Mouse (Mus musculus) heart, embryonic 14.5 days (tissue): ENCODE measurements at regions not wholly inside any gene's neighbourhood (a gene's known extent, or its start where the extent isn't known, plus 50 kb on each side); places are given as distances from the start of the nearest gene placed in this dataset.

Experiments
- ATAC-seq: fragments of 200-750 bp; cut with Nextera tagmentation; 2 replicates; pipeline ENCODE4 v1.8.0; 2017; ENCODE audit warnings: low read depth, moderate TSS enrichment; ENCODE audit not compliant: insufficient number of reproducible peaks, insufficient read depth, low FRiP score
- H3K27ac ChIP-seq, 2 experiments: fragments of 200-500 bp in 1 of 2; fragments of 300-500 bp in 1 of 2; sonication (generic) in 1 of 2; replicated peaks in 1 of 2; 2 replicates each; pipeline ENCODE4 v1.5.1; 2012 to 2014; ENCODE audit warnings: low read depth in 2 of 2, low read length in 2 of 2, control low read depth in 1 of 2, mild to moderate bottlenecking in 1 of 2, mixed read lengths in 1 of 2; ENCODE audit not compliant: control insufficient read depth in 1 of 2, insufficient read depth in 1 of 2
- H3K27me3 ChIP-seq: fragments of 300-500 bp; sonication (generic); 2 replicates; pipeline ENCODE4 v1.6.1; 2014; ENCODE audit warnings: mild to moderate bottlenecking, low read length, control low read depth; ENCODE audit not compliant: control insufficient read depth, insufficient read depth
- H3K36me3 ChIP-seq: fragments of 300-500 bp; sonication (generic); 2 replicates; pipeline ENCODE4 v1.6.1; 2014; ENCODE audit warnings: mild to moderate bottlenecking, control low read depth, low read length, mixed read lengths; ENCODE audit not compliant: control insufficient read depth, insufficient read depth
- H3K4me1 ChIP-seq, 2 experiments: fragments of 200-500 bp in 1 of 2; fragments of 300-500 bp in 1 of 2; sonication (generic) in 1 of 2; 2 replicates each; pipeline ENCODE4 v1.6.1; 2012 to 2014; ENCODE audit warnings: low read length in 2 of 2, control low read depth in 1 of 2, mixed read lengths in 1 of 2; ENCODE audit not compliant: control insufficient read depth in 2 of 2, insufficient read depth in 2 of 2
- H3K4me2 ChIP-seq: fragments of 300-500 bp; sonication (generic); 2 replicates; pipeline ENCODE4 v1.6.1; 2014; ENCODE audit warnings: mild to moderate bottlenecking, low read length
- H3K4me3 ChIP-seq, 2 experiments: fragments of 200-500 bp in 1 of 2; fragments of 300-500 bp in 1 of 2; sonication (generic) in 1 of 2; 2 replicates each; pipeline ENCODE4 v1.5.1; 2012 to 2014; ENCODE audit warnings: low read length in 2 of 2, mild to moderate bottlenecking in 2 of 2, control low read depth in 1 of 2, low read depth in 1 of 2, moderate library complexity in 1 of 2; ENCODE audit not compliant: control insufficient read depth in 1 of 2, insufficient read depth in 1 of 2
- H3K9ac ChIP-seq: fragments of 300-500 bp; sonication (generic); 2 replicates; pipeline ENCODE4 v1.6.1; 2014; ENCODE audit warnings: mild to moderate bottlenecking, low read length
- H3K9me3 ChIP-seq: fragments of 300-500 bp; sonication (generic); 2 replicates; pipeline ENCODE4 v1.6.1; 2016; ENCODE audit warnings: low read length, control low read depth; ENCODE audit not compliant: control insufficient read depth
- WGBS: fragments of 180-500 bp; shearing (Covaris S2); extraction: QIAGEN DNeasy Blood & Tissue Kit; methylation state at CpG from one replicate; pipeline ENCODE4 v1.1.7; 2014; 5-methylcytosine and 5-hydroxymethylcytosine counted together

GRCm38 (mm10) chr1:193847922-193848321 is 477.8 kb upstream of the Camk1g start:
- no peak for ATAC-seq
- H3K27me3 ChIP-seq = no peaks in the 10 kb centered on the region
- H3K4me2 ChIP-seq = no peak overlapping the region
- WGBS = 82% methylated on average over 5 of the region's 5 CpGs
- H3K4me3 ChIP-seq = no peak overlapping the region
- no peaks in the 10 kb centered on the region for H3K36me3 ChIP-seq
- no peak overlapping the region for H3K9ac ChIP-seq
- H3K9me3 ChIP-seq = no peaks in the 10 kb centered on the region
- H3K4me1 ChIP-seq = no peaks in the 10 kb centered on the region
- H3K27ac ChIP-seq = no peak overlapping the region

- Histone ChIP-seq H3K4me1 (no peaks in the 10 kb centered on the region), H3K9me3 (no peaks in the 10 kb centered on the region), H3K36me3 (no peaks in the 10 kb centered on the region), H3K27me3 (no peaks in the 10 kb centered on the region), H3K4me3 (no peak overlapping the region), H3K9ac (no peak overlapping the region), H3K27ac (no peak overlapping the region), H3K4me2 (no peak overlapping the region)
- no peak for ATAC-seq
Measured at GRCm38 (mm10) chr1:193844868-193845267, 474.8 kb upstream of the Camk1g start.

- WGBS = 49% methylated on average over 1 of the region's 1 CpGs
- Histone ChIP-seq H3K4me1 (no peaks in the 10 kb centered on the region), H3K4me3 (no peak overlapping the region), H3K27me3 (no peaks in the 10 kb centered on the region), H3K9me3 (no peaks in the 10 kb centered on the region), H3K4me2 (no peak overlapping the region), H3K9ac (no peak overlapping the region), H3K36me3 (no peaks in the 10 kb centered on the region), H3K27ac (no peak overlapping the region)
- ATAC-seq = no peak
Measured at GRCm38 (mm10) chr1:193844461-193844860, 474.4 kb upstream of the Camk1g start.

- Histone ChIP-seq H3K36me3 (no peaks in the 10 kb centered on the region), H3K9ac (no peak overlapping the region), H3K4me2 (no peak overlapping the region), H3K4me1 (no peaks in the 10 kb centered on the region), H3K9me3 (no peaks in the 10 kb centered on the region), H3K27ac (no peak overlapping the region), H3K27me3 (no peaks in the 10 kb centered on the region), H3K4me3 (no peak overlapping the region)
- WGBS = 62% methylated on average over 3 of the region's 3 CpGs
- ATAC-seq = no peak
Measured at GRCm38 (mm10) chr1:193800998-193801397, 430.9 kb upstream of the Camk1g start.

GRCm38 (mm10) chr1:193790579-193790978 is 420.5 kb upstream of the Camk1g start:
- Histone ChIP-seq H3K9ac (no peak overlapping the region), H3K36me3 (no peaks in the 10 kb centered on the region), H3K27me3 (no peaks in the 10 kb centered on the region), H3K4me3 (no peak overlapping the region), H3K4me2 (no peak overlapping the region), H3K4me1 (no peaks in the 10 kb centered on the region), H3K9me3 (no peaks in the 10 kb centered on the region), H3K27ac (no peak overlapping the region)
- ATAC-seq = no peak
- WGBS = 73% methylated on average over 2 of the region's 2 CpGs

- no peak for ATAC-seq
Measured at GRCm38 (mm10) chr1:193788496-193788895, 418.4 kb upstream of the Camk1g start.

GRCm38 (mm10) chr1:193787417-193787816 is 417.3 kb upstream of the Camk1g start:
- H3K27me3 ChIP-seq = no peaks in the 10 kb centered on the region

More at GRCm38 (mm10) chr1:193788496-193788895, 418.4 kb upstream of the Camk1g start:
- H3K4me3 ChIP-seq = no peak overlapping the region
- H3K36me3 ChIP-seq = no peaks in the 10 kb centered on the region
- no peaks in the 10 kb centered on the region for H3K9me3 ChIP-seq
- H3K9ac ChIP-seq = no peak overlapping the region
- no peaks in the 10 kb centered on the region for H3K27me3 ChIP-seq
- H3K4me1 ChIP-seq = no peaks in the 10 kb centered on the region
- no peak overlapping the region for H3K4me2 ChIP-seq
- no peak overlapping the region for H3K27ac ChIP-seq
- 75% methylated on average over 2 of the region's 2 CpGs for WGBS

GRCm38 (mm10) chr1:193784966-193785365 is 414.9 kb upstream of the Camk1g start:
- Histone ChIP-seq H3K4me3 (no peak overlapping the region), H3K9me3 (no peaks in the 10 kb centered on the region), H3K4me1 (no peaks in the 10 kb centered on the region), H3K27me3 (no peaks in the 10 kb centered on the region), H3K9ac (no peak overlapping the region), H3K4me2 (no peak overlapping the region), H3K27ac (no peak overlapping the region), H3K36me3 (no peaks in the 10 kb centered on the region)
- no peak for ATAC-seq
- WGBS = 76% methylated on average over 1 of the region's 1 CpGs

More at GRCm38 (mm10) chr1:193787417-193787816, 417.3 kb upstream of the Camk1g start:
- H3K4me2 ChIP-seq = no peak overlapping the region
- no peak for ATAC-seq
- H3K9me3 ChIP-seq = no peaks in the 10 kb centered on the region
- no peak overlapping the region for H3K4me3 ChIP-seq
- 50% methylated on average over 1 of the region's 1 CpGs for WGBS
- no peaks in the 10 kb centered on the region for H3K4me1 ChIP-seq
- no peak overlapping the region for H3K27ac ChIP-seq
- H3K9ac ChIP-seq = no peak overlapping the region
- no peaks in the 10 kb centered on the region for H3K36me3 ChIP-seq
